Mouse (Mus musculus) MN1 (cell line): ENCODE data around the gene Hsd17b11.
"Not testable (repeated sequence)": the region's sequence is repeated elsewhere in the genome, so short reads cannot be mapped to it uniquely, and the experiment has no call there.

ENCODE experiments used
- DNase-seq: peaks from one replicate; pipeline ENCODE4 v3.0.0-alpha.2; 2016; ENCODE audit warnings: low spot score

Hsd17b11 gene

GRCm38 (mm10) chr5:103980705-103981560, 40.8 kb downstream of the Hsd17b11 start:
- DNase-seq: no peak

- no peak for DNase-seq
Observed at GRCm38 (mm10) chr5:103977907-103978570, 43.7 kb downstream of the Hsd17b11 start.

GRCm38 (mm10) chr5:103977297-103977696, 44.4 kb downstream of the Hsd17b11 start, which contains the start of gene Hsd17b13:
Gene Hsd17b13, minus strand, starts transcription at chr5:103977410.
- no peak for DNase-seq

- DNase-seq: no peak
Observed at GRCm38 (mm10) chr5:103975736-103976135, 46.0 kb downstream of the Hsd17b11 start.

GRCm38 (mm10) chr5:103972801-103973200, 48.9 kb downstream of the Hsd17b11 start:
- DNase-seq: peak; percentile 9

- DNase-seq: no peak
Observed at GRCm38 (mm10) chr5:103972379-103972778, 49.3 kb downstream of the Hsd17b11 start.

DNA sequence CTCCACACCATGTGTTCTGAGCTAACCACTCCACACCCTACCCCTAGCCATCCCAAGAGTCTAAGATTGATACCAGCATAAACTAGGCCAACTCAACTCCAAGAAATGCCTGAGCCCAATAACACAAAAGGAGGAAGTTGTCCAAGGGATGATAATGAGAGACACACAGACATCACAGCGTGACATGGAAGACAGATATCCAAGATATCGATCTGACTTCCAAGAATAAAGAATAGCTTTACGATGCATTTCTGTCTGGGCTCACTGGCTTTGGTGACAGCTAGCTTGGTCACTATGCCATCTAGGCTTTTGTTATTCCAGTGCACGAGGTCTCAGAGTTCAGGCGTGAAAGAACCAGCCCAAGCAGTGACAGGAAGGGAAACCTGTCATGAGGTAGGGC, 50.7 kb downstream of the Hsd17b11 start:
- no peak for DNase-seq

GRCm38 (mm10) chr5:103962935-103963429, 58.7 kb downstream of the Hsd17b11 start:
- no peak for DNase-seq

GRCm38 (mm10) chr5:103954638-103955037, 67.1 kb downstream of the Hsd17b11 start:
- no peak for DNase-seq

- DNase-seq: peak; percentile 69
Observed at GRCm38 (mm10) chr5:103953135-103954083, 68.3 kb downstream of the Hsd17b11 start.

GRCm38 (mm10) chr5:103950138-103950537, 71.6 kb downstream of the Hsd17b11 start:
- not testable (repeated sequence) for DNase-seq

GRCm38 (mm10) chr5:103943183-103943582, 78.5 kb downstream of the Hsd17b11 start:
- DNase-seq: no peak

- DNase-seq: no peak
Observed at GRCm38 (mm10) chr5:103939856-103940255, 81.9 kb downstream of the Hsd17b11 start.
